Mouse (Mus musculus): ENCODE results near the gene Mdm2. TPM values are rescaled to one million over a fixed set of nuclear protein-coding genes. Genes with fewer than 3 reads are reported as not detected.

The Mdm2 gene
- total and polyA plus RNA-seq, 2 experiments: 18.2 to 24.6 TPM

- Histone ChIP-seq H3K27me3 (ENCODE audit: control insufficient read depth, insufficient read depth, low read length) (no peaks in the 10 kb centered on the region), H3K36me3 (ENCODE audit: control insufficient read depth, insufficient read depth, low read length) (peaks cover 83% of the 10 kb centered on the region), H3K27ac (replicated peaks; ENCODE audit: insufficient read depth, low read depth, low read length) (no peak overlapping the region), H3K4me3 (ENCODE audit: insufficient read depth, low read depth, low read length) (no peak overlapping the region), H3K4me1 (ENCODE audit: control insufficient read depth, insufficient read depth, low read length) (no peaks in the 10 kb centered on the region), H3K79me2 (ENCODE audit: control insufficient read depth, insufficient read depth, low read length) (peaks cover 8% of the 10 kb centered on the region; the same call in 1 of the 2 replicates), H3K9ac (ENCODE audit: low read depth, low read length) (no peak overlapping the region)
- no peak for DNase-seq (ENCODE audit: extremely low read depth, low read depth, low spot score)
- TF ChIP-seq CTCF (IDR thresholded peaks at IDR 0.05; ENCODE audit: low read depth, low read length) (no peak), POLR2A (IDR thresholded peaks at IDR 0.05; ENCODE audit: extremely low read depth, insufficient read depth, low read length) (no peak)
- WGBS: 90% methylated on average over 6 of the region's 6 CpGs
These were observed 13.6 kb downstream of the Mdm2 start for GRCm38 (mm10) chr10:117696827-117697560.

- Histone ChIP-seq H3K36me3 (ENCODE audit: control insufficient read depth, insufficient read depth, low read length) (peaks cover 83% of the 10 kb centered on the region), H3K27ac (replicated peaks; ENCODE audit: insufficient read depth, low read depth, low read length) (no peak overlapping the region), H3K27me3 (ENCODE audit: control insufficient read depth, insufficient read depth, low read length) (no peaks in the 10 kb centered on the region), H3K4me3 (ENCODE audit: insufficient read depth, low read depth, low read length) (no peak overlapping the region), H3K9ac (ENCODE audit: low read depth, low read length) (no peak overlapping the region), H3K79me2 (ENCODE audit: control insufficient read depth, insufficient read depth, low read length) (peaks cover 3% of the 10 kb centered on the region; the same call in 1 of the 2 replicates), H3K4me1 (ENCODE audit: control insufficient read depth, insufficient read depth, low read length) (no peaks in the 10 kb centered on the region)
- WGBS: 80% methylated on average over 8 of the region's 8 CpGs
- no peak for DNase-seq (ENCODE audit: extremely low read depth, low read depth, low spot score)
- TF ChIP-seq CTCF (IDR thresholded peaks at IDR 0.05; ENCODE audit: low read depth, low read length): no peak
- no peak for TF ChIP-seq POLR2A (IDR thresholded peaks at IDR 0.05; ENCODE audit: extremely low read depth, insufficient read depth, low read length)
These were observed 14.3 kb downstream of the Mdm2 start for GRCm38 (mm10) chr10:117696021-117696826.

GRCm38 (mm10) chr10:117695605-117696004, 15.0 kb downstream of the Mdm2 start:
- Histone ChIP-seq H3K9ac (ENCODE audit: low read depth, low read length) (no peak overlapping the region), H3K4me3 (ENCODE audit: insufficient read depth, low read depth, low read length) (no peak overlapping the region), H3K36me3 (ENCODE audit: control insufficient read depth, insufficient read depth, low read length) (peaks cover 84% of the 10 kb centered on the region), H3K79me2 (ENCODE audit: control insufficient read depth, insufficient read depth, low read length) (peaks cover 3% of the 10 kb centered on the region; the same call in 1 of the 2 replicates), H3K4me1 (ENCODE audit: control insufficient read depth, insufficient read depth, low read length) (no peaks in the 10 kb centered on the region), H3K27me3 (ENCODE audit: control insufficient read depth, insufficient read depth, low read length) (no peaks in the 10 kb centered on the region), H3K27ac (replicated peaks; ENCODE audit: insufficient read depth, low read depth, low read length) (no peak overlapping the region)
- DNase-seq (ENCODE audit: extremely low read depth, low read depth, low spot score): no peak
- 97% methylated on average over 4 of the region's 4 CpGs for WGBS
- TF ChIP-seq CTCF (IDR thresholded peaks at IDR 0.05; ENCODE audit: low read depth, low read length) (no peak), POLR2A (IDR thresholded peaks at IDR 0.05; ENCODE audit: extremely low read depth, insufficient read depth, low read length) (no peak)

GRCm38 (mm10) chr10:117695027-117695426, 15.5 kb downstream of the Mdm2 start:
- H3K27me3 ChIP-seq (ENCODE audit: control insufficient read depth, insufficient read depth, low read length): no peaks in the 10 kb centered on the region
- no peaks in the 10 kb centered on the region for H3K4me1 ChIP-seq (ENCODE audit: control insufficient read depth, insufficient read depth, low read length)
- no peak overlapping the region for H3K4me3 ChIP-seq (ENCODE audit: insufficient read depth, low read depth, low read length)
- H3K79me2 ChIP-seq (ENCODE audit: control insufficient read depth, insufficient read depth, low read length): 0 out of 2 replicates have a peak, but pooled peaks cover 3% of the 10 kb centered on the region
- peaks cover 84% of the 10 kb centered on the region for H3K36me3 ChIP-seq (ENCODE audit: control insufficient read depth, insufficient read depth, low read length)
- DNase-seq (ENCODE audit: extremely low read depth, low read depth, low spot score): no peak
- 93% methylated on average over 4 of the region's 4 CpGs for WGBS
- no peak overlapping the region for H3K27ac ChIP-seq (replicated peaks; ENCODE audit: insufficient read depth, low read depth, low read length)
- TF ChIP-seq CTCF (IDR thresholded peaks at IDR 0.05; ENCODE audit: low read depth, low read length) (no peak), POLR2A (IDR thresholded peaks at IDR 0.05; ENCODE audit: extremely low read depth, insufficient read depth, low read length) (no peak)
- no peak overlapping the region for H3K9ac ChIP-seq (ENCODE audit: low read depth, low read length)

GRCm38 (mm10) chr10:117694255-117694953, 16.2 kb downstream of the Mdm2 start:
- H3K27ac ChIP-seq (replicated peaks; ENCODE audit: insufficient read depth, low read depth, low read length): no peak overlapping the region
- WGBS: 97% methylated on average over 6 of the region's 6 CpGs
- TF ChIP-seq CTCF (IDR thresholded peaks at IDR 0.05; ENCODE audit: low read depth, low read length): no peak
- no peak for TF ChIP-seq POLR2A (IDR thresholded peaks at IDR 0.05; ENCODE audit: extremely low read depth, insufficient read depth, low read length)
- H3K36me3 ChIP-seq (ENCODE audit: control insufficient read depth, insufficient read depth, low read length): peaks cover 82% of the 10 kb centered on the region
- H3K9ac ChIP-seq (ENCODE audit: low read depth, low read length): no peak overlapping the region
- DNase-seq (ENCODE audit: extremely low read depth, low read depth, low spot score): no peak
- H3K4me3 ChIP-seq (ENCODE audit: insufficient read depth, low read depth, low read length): no peak overlapping the region
- no peaks in the 10 kb centered on the region for H3K27me3 ChIP-seq (ENCODE audit: control insufficient read depth, insufficient read depth, low read length)
- H3K79me2 ChIP-seq (ENCODE audit: control insufficient read depth, insufficient read depth, low read length): 0 out of 2 replicates have a peak, but pooled peaks cover 3% of the 10 kb centered on the region
- no peaks in the 10 kb centered on the region for H3K4me1 ChIP-seq (ENCODE audit: control insufficient read depth, insufficient read depth, low read length)
